Mouse (Mus musculus) intestine, embryonic 15.5 days (tissue): Measurements from ENCODE around the gene Cdk8. TPM values are rescaled to one million over a fixed set of nuclear protein-coding genes. Genes with fewer than 3 reads are reported as not detected.

Experiments
- ATAC-seq: fragments of 200-750 bp; cut with Nextera tagmentation; 2 replicates; pipeline ENCODE4 v1.8.0; 2017; ENCODE audit warnings: moderate TSS enrichment, moderate library complexity
- H3K27ac ChIP-seq: fragments of 300-500 bp; sonication (generic); 2 replicates; pipeline ENCODE4 v1.5.1; 2015; ENCODE audit warnings: mild to moderate bottlenecking, inconsistent platforms
- H3K27me3 ChIP-seq: fragments of 300-500 bp; sonication (generic); replicated peaks from 2 replicates; pipeline ENCODE4 v1.6.1; 2015; ENCODE audit warnings: inconsistent platforms
- H3K36me3 ChIP-seq: fragments of 300-500 bp; sonication (generic); 2 replicates; pipeline ENCODE4 v1.6.1; 2015; ENCODE audit warnings: inconsistent platforms
- H3K4me1 ChIP-seq: fragments of 300-500 bp; sonication (generic); replicated peaks from 2 replicates; pipeline ENCODE4 v1.6.1; 2015; ENCODE audit warnings: inconsistent platforms
- H3K4me2 ChIP-seq: fragments of 300-500 bp; sonication (generic); replicated peaks from 2 replicates; pipeline ENCODE4 v1.6.1; 2015; ENCODE audit warnings: mild to moderate bottlenecking, inconsistent platforms
- H3K4me3 ChIP-seq: fragments of 300-500 bp; sonication (generic); replicated peaks from 2 replicates; pipeline ENCODE4 v1.5.1; 2015; ENCODE audit warnings: inconsistent platforms
- H3K9ac ChIP-seq: fragments of 300-500 bp; sonication (generic); 2 replicates; pipeline ENCODE4 v1.6.1; 2015; ENCODE audit warnings: inconsistent platforms
- H3K9me3 ChIP-seq: fragments of 300-500 bp; sonication (generic); 2 replicates; pipeline ENCODE4 v1.6.1; 2016; ENCODE audit warnings: inconsistent platforms
- WGBS: fragments of 180-500 bp; shearing (Covaris S2); methylation state at CpG from one replicate; pipeline ENCODE4 v1.1.7; 2015; 5-methylcytosine and 5-hydroxymethylcytosine counted together
- polyA plus RNA-seq: library from polyadenylated mRNA; unstranded; fragments of >200 nt; fragmentation: Nextera tagmentation; extraction: Ambion mirVana; gene quantifications from 2 replicates; pipeline ENCODE4 v1.2.1, GENCODE M21; 2015

The Cdk8 gene
- polyA plus RNA-seq, 1 experiment from 2014 or later, result 20.3 TPM

DNA sequence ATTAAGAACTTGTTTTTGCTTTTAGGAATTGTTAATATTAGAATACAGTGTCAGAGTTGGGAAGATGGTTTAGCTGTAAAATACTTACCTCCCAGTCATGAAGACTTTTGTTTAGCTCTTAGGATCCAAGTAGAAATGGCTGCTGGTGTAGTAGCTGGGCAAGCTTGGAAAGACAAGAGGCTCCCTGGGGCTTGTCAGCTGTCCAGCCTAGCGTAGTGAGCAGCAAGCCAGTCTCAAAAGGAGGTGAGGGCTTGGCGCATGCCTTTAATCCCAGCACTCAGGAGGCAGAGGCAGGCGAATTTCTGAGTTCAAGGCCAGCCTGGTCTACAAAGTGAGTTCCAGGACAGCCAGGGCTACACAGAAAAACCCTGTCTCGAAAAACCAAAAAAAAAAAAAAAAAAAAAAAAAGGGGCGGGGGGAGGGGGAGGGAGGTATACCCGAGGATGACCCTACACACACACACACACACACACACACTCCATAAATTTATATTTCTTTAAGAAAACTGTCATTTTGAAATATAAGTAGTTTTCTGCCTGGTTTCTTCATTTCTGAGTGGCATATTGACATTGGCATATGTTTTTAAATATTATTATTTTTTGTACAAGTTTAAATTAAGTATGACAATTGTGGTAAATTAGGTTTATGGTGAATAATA lies 35.0 kb downstream of the Cdk8 start:
- Histone ChIP-seq H3K4me1 (no peaks in the 10 kb centered on the region), H3K9me3 (no peaks in the 10 kb centered on the region), H3K36me3 (no peaks in the 10 kb centered on the region), H3K27ac (no peak overlapping the region), H3K9ac (no peak overlapping the region), H3K4me2 (no peak overlapping the region), H3K4me3 (no peak overlapping the region), H3K27me3 (no peaks in the 10 kb centered on the region)
- ATAC-seq, result no peak
- WGBS, result 79% methylated on average over 5 of the region's 6 CpGs

DNA sequence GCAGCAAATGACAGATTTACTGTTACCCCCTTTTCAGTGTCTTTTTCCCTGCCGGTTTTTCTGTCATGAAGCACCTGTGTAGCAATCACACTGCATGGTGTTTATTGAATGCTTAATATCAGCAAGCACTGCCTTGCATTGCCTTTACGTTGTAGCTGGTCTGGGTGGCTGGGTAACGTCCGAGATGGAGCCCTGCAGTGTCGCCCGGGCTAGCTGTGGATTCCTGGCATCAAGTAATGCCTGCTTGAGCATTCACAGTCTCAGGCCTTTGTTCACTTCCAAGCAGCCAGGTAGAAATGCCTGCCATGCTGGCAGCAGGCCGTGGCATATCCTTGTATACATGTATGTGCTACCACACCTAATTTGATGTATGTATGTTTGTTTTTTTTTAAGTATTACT lies 36.7 kb downstream of the Cdk8 start:
- H3K4me2 ChIP-seq, result no peak overlapping the region
- 87% methylated on average over 7 of the region's 7 CpGs for whole genome bisulfite sequencing
- no peak for ATAC-seq
- H3K27me3 ChIP-seq, result no peaks in the 10 kb centered on the region
- H3K27ac ChIP-seq, result no peak overlapping the region
- H3K9me3 ChIP-seq, result no peaks in the 10 kb centered on the region
- H3K36me3 ChIP-seq, result peaks cover 3% of the 10 kb centered on the region; the same call in 1 of the 2 replicates
- H3K9ac ChIP-seq, result no peak overlapping the region
- no peaks in the 10 kb centered on the region for H3K4me1 ChIP-seq
- no peak overlapping the region for H3K4me3 ChIP-seq

DNA sequence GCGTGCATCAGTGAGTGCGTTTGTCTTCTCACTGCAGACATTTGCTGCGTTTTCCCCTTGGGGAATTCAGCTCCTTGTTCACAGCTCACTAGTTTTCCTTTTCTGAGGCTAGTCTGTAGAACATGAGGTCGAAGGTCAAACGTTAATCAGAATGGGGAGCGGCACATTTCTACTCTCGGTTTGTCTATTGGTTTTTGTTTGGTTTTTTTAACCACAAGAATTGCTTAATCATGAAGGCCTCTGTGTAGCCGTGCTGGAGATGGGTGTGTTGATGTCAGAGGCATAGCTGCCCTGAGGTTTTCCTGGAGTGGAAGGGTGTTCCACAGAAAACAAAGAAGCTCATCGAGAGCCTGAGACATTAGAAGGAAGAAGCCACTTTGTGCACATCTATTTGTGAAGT lies 39.6 kb downstream of the Cdk8 start:
- Histone ChIP-seq H3K9ac (no peak overlapping the region), H3K27ac (no peak overlapping the region), H3K4me2 (no peak overlapping the region), H3K4me3 (no peak overlapping the region), H3K27me3 (no peaks in the 10 kb centered on the region), H3K4me1 (no peaks in the 10 kb centered on the region), H3K9me3 (no peaks in the 10 kb centered on the region), H3K36me3 (peaks cover 3% of the 10 kb centered on the region; the same call in 1 of the 2 replicates)
- 0 out of 2 replicates have a peak, but pooled peaks have one; percentile 34 for ATAC-seq
- 84% methylated on average over 9 of the region's 9 CpGs for WGBS

DNA sequence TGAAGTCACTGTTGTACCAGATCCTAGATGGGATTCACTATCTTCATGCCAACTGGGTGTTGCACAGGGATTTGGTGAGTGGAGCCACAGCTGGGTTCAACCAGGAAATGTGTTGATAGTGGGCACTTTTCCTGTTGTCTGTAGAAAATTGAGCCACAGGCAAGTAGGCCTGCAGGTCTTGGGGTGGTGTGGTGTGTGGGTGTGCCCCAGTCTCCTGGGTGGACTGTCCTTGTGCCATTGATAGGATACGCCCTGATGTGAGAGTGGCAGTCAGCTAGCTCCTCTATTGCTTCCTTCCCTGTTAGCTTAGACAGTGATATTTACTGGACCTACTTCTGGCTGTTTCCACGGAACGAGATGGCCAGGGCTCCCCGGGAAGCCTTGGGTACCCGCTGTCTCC lies 40.6 kb downstream of the Cdk8 start:
- WGBS, result 97% methylated on average over 5 of the region's 5 CpGs
- no peak overlapping the region for H3K27ac ChIP-seq
- H3K4me3 ChIP-seq, result no peak overlapping the region
- peaks cover 3% of the 10 kb centered on the region; the same call in 1 of the 2 replicates for H3K36me3 ChIP-seq
- no peak for ATAC-seq
- H3K4me1 ChIP-seq, result no peaks in the 10 kb centered on the region
- H3K4me2 ChIP-seq, result no peak overlapping the region
- H3K27me3 ChIP-seq, result no peaks in the 10 kb centered on the region
- H3K9ac ChIP-seq, result no peak overlapping the region
- no peaks in the 10 kb centered on the region for H3K9me3 ChIP-seq

DNA sequence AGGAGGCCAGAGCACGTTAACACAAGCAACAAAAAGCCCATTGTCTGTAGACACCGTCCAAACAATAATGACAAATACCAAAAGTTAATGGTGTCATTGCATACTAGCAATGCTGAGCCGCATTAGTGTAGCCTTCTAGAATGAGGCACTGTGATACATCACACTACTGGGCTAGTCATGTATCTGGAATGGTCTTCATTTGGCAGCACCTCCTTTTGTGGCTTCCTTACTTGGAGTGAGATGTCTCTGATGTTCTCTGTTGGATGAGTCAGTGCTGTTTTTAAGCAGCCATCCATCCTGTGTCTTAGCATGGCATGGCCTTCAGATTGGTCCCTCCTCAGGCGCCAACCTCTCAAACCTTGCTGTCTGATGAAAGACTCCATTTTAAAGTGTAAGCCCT lies 42.1 kb downstream of the Cdk8 start:
- no peak for ATAC-seq
- Histone ChIP-seq H3K27ac (no peak overlapping the region), H3K4me3 (no peak overlapping the region), H3K36me3 (peaks cover 3% of the 10 kb centered on the region; the same call in 1 of the 2 replicates), H3K9me3 (no peaks in the 10 kb centered on the region), H3K4me1 (no peaks in the 10 kb centered on the region), H3K4me2 (no peak overlapping the region), H3K27me3 (no peaks in the 10 kb centered on the region), H3K9ac (no peak overlapping the region)
- WGBS, result 81% methylated on average over 4 of the region's 4 CpGs

DNA sequence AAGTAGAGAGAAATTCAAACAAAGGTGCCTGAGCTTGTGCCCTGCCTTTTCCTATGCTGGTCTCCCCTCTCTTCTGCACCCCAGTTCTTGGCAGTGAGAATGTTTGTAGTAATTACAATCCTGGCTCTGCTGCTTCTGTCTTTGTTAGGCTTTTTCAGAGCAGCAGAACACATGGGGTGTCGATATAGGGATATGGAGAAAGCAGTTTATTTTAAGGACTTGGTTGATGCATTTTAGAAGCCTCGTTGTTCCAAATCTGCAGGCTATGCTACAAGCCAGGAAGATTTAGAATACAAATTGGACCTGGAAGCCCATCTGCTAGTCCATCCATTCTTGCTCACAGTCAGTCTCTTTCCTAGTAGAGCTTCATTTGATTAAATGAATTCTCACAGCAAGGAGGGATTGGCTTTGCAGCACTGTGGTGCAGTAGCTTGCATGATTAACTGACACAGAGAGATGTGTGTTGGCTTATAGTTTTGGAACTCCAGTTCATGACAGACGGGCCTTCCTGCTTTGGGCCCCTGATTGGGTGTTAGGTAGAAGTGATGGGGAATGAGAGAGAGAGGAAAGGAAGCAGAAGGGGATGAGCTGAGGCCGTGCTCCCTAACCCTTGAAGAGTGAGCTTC lies 43.5 kb downstream of the Cdk8 start:
- WGBS, result 79% methylated on average over 4 of the region's 4 CpGs
- Histone ChIP-seq H3K9me3 (no peaks in the 10 kb centered on the region), H3K4me1 (no peaks in the 10 kb centered on the region), H3K4me3 (no peak overlapping the region), H3K27me3 (no peaks in the 10 kb centered on the region), H3K36me3 (peaks cover 3% of the 10 kb centered on the region; the same call in 1 of the 2 replicates), H3K27ac (no peak overlapping the region), H3K4me2 (no peak overlapping the region), H3K9ac (no peak overlapping the region)
- ATAC-seq, result no peak

DNA sequence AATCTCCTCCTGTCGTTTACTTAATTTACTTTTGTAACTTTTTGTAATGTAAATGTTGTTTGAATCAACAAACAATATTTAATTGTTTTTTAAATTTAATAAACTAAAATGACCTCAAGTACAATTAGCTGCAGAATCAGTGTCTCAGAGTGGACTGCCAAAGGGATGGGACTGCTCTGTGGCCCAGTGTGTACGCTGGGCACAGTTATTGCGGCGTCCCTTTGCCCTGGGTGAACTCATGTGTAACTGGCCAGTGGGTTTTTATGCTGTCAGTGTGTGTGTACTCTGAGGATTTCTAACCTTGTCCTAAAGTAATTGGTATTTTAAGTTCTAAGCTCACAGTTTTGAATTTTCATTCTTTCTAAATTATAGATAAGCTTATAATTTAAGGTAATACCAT lies 46.5 kb downstream of the Cdk8 start:
- Histone ChIP-seq H3K36me3 (no peaks in the 10 kb centered on the region), H3K27ac (no peak overlapping the region), H3K9ac (no peak overlapping the region), H3K27me3 (no peaks in the 10 kb centered on the region), H3K4me3 (no peak overlapping the region), H3K4me1 (no peaks in the 10 kb centered on the region), H3K9me3 (no peaks in the 10 kb centered on the region), H3K4me2 (no peak overlapping the region)
- WGBS, result 92% methylated on average over 4 of the region's 4 CpGs
- no peak for ATAC-seq

DNA sequence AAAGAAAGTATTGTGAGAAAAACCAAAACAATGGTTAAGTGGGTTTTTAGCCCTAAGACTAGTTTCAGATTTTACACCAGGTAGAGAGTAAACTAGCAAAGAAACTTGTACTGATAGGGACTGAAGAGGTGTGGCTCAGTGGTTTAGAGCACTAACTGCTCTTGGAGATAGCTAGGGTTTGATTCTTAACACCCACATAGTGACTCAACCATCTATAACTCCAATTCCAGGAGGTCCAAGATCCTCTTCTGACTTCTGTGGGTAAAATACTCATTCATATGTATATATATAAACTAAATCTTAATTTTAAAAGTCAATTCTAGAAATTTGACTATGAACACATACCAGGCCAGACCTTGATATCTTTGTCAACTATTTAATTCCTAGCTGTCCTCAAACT lies 49.0 kb downstream of the Cdk8 start:
- H3K9me3 ChIP-seq, result no peaks in the 10 kb centered on the region
- H3K4me1 ChIP-seq, result no peaks in the 10 kb centered on the region
- no peak overlapping the region for H3K27ac ChIP-seq
- no peak overlapping the region for H3K4me3 ChIP-seq
- H3K9ac ChIP-seq, result no peak overlapping the region
- no peaks in the 10 kb centered on the region for H3K27me3 ChIP-seq
- H3K36me3 ChIP-seq, result no peaks in the 10 kb centered on the region; the same call in 1 of the 2 replicates
- no peak for ATAC-seq
- no peak overlapping the region for H3K4me2 ChIP-seq

DNA sequence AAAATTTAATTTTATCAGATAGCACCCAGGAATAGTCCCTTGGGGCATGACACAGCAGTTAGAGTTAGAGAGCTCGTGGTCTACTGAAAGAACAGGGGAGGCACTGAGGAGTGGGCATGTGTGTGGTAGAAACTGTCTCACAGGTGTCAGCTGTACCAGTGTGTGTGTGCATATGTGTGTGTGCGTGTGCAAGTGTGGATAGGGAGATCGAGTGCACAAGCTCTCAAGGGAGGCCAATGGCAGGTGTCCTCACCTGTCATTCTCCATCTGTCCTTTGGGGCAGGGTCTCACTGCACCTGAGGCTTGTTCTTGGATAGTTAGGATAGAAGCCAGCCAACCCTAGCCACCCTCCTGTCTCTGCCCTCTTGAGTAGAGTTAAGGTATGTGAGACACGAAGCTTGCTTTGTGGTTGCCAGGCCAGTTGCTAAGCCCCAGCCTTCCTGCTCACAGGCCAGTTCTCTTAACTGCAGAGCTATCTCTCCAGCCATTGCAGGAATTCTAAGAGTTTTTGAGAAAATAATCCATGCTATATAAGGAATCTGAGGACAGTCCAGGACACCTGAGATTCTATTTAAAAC lies 50.3 kb downstream of the Cdk8 start:
- WGBS, result 84% methylated on average over 4 of the region's 4 CpGs
- Histone ChIP-seq H3K4me1 (no peaks in the 10 kb centered on the region), H3K9ac (no peak overlapping the region), H3K4me2 (no peak overlapping the region), H3K4me3 (no peak overlapping the region), H3K27ac (no peak overlapping the region), H3K27me3 (no peaks in the 10 kb centered on the region), H3K9me3 (no peaks in the 10 kb centered on the region), H3K36me3 (peaks cover 3% of the 10 kb centered on the region)
- no peak for ATAC-seq

DNA sequence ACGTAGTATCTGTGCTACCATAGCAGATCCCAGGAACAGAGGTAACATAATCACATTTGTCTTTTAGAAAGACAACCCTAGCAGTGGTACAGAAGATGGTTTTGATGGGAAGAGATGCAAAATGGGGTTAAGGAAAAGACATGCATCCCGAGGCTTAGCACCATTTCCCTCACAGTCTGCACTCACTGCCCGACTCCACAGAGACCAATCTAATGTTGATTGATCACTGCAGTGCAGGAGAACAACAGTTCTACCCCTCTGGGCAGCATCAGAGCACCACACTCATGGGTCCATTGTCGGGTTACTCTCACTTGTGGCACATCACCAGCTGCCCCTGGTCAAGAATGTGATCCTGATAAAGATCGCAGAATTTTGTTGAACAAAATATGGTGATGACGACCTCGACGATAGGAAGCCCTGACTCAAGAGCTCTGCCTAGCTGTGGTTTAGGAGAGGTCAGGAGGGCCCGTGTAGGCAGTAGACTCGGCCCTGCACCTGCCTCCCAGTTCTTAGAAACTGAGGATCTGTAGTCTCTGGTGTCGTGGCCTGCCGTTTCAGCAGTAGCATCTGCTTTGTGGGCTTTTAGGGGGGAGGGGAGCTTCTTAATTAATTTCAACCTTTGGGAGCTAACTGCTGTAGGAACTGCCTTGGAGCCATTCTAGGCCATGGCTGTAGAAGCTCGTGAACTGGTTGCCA lies 51.0 kb downstream of the Cdk8 start:
- Histone ChIP-seq H3K27ac (no peak overlapping the region), H3K4me2 (no peak overlapping the region), H3K36me3 (peaks cover 3% of the 10 kb centered on the region)

DNA sequence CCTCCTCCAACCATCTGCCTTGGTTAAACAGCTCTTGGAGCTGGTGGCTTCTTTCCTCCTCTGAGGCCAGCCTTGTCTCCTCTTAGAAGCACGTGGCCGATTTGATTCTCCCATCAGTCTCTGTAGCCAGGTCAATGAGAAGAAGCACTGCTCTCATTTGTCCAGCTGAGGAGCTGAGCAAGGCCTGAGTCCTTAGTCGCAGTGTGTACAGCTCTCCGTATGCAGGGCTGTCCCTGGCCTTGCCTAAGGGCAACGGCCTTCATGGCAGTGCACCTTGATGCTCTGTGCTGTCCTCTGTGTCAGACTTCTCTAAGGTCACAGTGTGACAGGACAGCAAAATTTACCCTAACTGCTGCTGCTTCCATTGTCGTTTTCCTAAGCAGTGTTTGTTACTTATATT lies 52.9 kb downstream of the Cdk8 start:
- H3K36me3 ChIP-seq, result peaks cover 3% of the 10 kb centered on the region
- no peak for ATAC-seq
- H3K27ac ChIP-seq, result no peak overlapping the region
- H3K4me1 ChIP-seq, result no peaks in the 10 kb centered on the region
- no peak overlapping the region for H3K4me2 ChIP-seq
- H3K4me3 ChIP-seq, result no peak overlapping the region
- 86% methylated on average over 6 of the region's 6 CpGs for WGBS
- H3K9ac ChIP-seq, result no peak overlapping the region
- no peaks in the 10 kb centered on the region for H3K9me3 ChIP-seq
- H3K27me3 ChIP-seq, result no peaks in the 10 kb centered on the region

More for the DNA sequence above, 51.0 kb downstream of the Cdk8 start:
- H3K27me3 ChIP-seq, result no peaks in the 10 kb centered on the region
- H3K4me3 ChIP-seq, result no peak overlapping the region
- no peak overlapping the region for H3K9ac ChIP-seq
- no peak for ATAC-seq
- no peaks in the 10 kb centered on the region for H3K9me3 ChIP-seq
- 77% methylated on average over 13 of the region's 13 CpGs for WGBS
- no peaks in the 10 kb centered on the region for H3K4me1 ChIP-seq

DNA sequence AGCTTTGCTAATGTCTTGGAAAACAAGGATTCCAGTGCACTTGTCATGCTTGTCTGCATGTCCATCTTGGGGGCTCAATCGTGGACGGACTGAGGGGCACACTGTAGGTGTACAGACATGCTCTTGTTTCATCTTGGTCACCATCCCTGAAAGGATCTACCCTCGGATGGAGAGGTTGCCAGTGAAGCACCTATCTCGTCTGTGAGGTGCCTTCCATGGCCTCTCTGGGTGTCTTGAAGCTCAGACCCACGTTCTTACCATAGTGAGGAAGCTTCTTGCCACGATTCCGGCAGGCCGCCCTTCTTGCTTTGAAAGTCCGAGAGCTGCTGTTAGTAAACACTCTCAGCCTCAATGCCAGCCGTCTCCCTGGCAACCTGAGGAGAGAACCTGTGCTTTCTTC lies 56.4 kb downstream of the Cdk8 start:
- Histone ChIP-seq H3K9me3 (no peaks in the 10 kb centered on the region), H3K36me3 (peaks cover 3% of the 10 kb centered on the region), H3K27ac (no peak overlapping the region), H3K4me2 (no peak overlapping the region), H3K9ac (no peak overlapping the region), H3K27me3 (no peaks in the 10 kb centered on the region), H3K4me3 (no peak overlapping the region), H3K4me1 (no peaks in the 10 kb centered on the region)
- ATAC-seq, result no peak
- 86% methylated on average over 10 of the region's 10 CpGs for WGBS
